Mouse (Mus musculus): ENCODE data around the gene Rad9b. TPM values are rescaled to one million over a fixed set of nuclear protein-coding genes. Genes with fewer than 3 reads are reported as not detected.
"Not testable (repeated sequence)": the region's sequence is repeated elsewhere in the genome, so short reads cannot be mapped to it uniquely, and the experiment has no call there.

Rad9b gene
- total RNA-seq, 2 experiments from 2014 or later: 4.2 to 4.3 TPM

DNA sequence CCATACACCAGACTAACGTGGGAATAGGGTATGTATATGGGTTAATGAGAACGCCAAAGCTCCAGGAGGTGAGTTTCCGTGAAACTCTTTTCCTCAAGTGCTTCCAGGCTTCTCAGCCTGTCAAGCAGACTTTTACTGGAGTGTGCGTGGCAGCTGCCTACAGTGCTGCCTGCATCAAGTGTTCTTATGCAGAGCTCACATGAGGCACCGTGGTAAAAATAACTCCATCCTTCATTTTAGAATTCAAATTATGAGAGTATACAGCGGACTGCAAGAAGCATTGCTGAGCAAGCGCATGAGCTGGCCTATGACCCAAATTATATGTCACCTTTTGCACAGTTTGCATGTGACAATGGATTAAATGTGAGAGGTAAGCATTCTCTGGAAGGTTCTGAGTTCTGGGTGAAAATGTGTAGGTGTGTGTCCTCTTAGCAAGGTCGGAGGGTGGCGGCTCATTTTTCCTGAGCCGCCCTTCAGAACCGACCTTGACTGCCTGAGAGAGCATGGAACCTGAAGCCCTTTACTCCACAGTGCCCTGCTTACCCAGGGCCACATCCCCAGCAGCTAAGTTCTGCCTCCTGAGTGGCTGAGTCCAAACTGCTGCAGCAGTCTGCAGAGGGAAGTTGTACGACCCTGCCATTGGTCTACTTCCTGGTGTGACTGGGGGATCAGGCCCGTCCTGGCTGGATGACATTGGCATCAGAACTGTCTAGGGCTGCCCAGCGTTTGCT is 34.4 kb downstream of the Rad9b start:
- DNase-seq (ENCODE audit: extremely low spot score in 1 of 2, low spot score in 2 of 2): no peak
- intact Hi-C loops (cut with DNase I): no loop called here

DNA sequence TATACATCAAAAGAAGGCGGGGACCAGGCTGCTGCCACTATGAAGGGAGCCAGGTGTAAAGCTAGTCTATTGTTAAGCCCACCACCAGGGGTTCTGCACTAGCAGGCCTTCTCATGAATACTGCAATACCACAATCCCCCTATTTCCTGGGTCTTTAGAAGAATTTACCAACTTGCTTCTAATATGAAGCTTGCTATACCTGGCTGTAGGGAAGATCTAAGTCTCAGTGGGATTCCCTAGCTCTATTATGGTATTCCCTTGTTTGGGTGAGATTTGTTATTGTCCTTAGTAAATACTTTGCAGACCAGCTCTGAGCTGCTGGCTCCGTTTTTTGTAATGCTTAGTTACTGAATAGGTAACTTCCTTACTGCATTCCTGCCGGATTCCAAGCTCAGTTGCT is 35.1 kb downstream of the Rad9b start:
- DNase-seq (ENCODE audit: extremely low spot score in 1 of 2, low spot score in 2 of 2); intact Hi-C loops (cut with DNase I): not testable (repeated sequence)

DNA sequence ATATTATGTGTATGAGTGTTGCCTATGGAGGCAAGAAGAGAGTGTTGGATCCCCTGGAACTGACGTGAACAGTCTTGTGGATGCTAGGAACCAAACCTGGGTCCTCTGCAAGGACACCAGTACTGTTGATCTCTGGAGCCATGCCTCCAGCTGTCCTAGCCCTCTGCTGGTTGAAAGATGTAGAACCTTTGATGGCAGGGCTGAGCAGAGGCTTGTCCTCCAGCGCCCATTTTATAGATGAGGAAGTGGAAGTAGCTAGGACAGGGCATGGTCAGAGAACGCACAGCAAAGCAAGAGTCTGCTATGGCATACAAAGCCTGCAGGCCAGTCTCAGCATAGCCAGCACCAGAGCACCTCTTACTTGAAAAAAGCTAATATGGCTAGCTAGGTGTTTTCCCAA is 35.9 kb downstream of the Rad9b start:
- DNase-seq (ENCODE audit: extremely low spot score in 1 of 2, low spot score in 2 of 2): no peak
- intact Hi-C loops (cut with DNase I): no loop called here

DNA sequence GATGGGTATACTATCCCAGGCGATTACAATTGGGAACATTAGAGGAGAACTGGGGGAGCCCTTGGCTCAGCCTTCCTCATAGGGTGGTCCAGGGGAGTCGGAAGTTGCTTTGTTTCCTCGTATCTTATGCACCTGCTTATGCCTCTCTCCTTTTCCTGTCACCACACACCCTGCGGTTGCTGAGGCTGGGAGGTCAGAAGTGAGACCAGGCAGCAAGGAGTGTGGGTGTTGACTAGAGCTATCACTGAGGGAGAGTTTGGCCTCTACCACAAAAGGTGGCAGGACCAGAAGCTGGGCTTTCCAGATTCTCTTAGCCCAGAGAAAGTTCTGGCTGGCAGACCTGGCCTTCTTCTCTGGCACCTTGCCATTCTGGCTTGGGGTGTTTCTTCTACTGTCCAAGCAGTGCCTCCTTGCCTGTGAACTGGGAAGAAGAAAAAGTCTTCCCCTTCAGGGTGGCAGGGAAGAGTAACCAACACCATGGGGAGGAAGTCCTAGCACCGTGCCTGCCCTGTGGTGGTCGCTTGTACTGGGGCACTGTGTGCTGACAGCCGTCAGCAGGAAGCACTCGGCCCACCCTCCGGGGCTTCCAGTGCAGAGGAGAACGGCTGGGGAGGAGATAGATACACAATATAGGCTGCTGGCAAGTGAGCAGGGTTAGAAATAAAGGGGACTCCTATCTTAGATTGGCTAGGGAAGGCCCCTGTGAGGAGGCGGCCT is 36.5 kb downstream of the Rad9b start:
- intact Hi-C loops (cut with DNase I): no loop called here
- peak in 1 of 2 experiments; percentile 45 for DNase-seq (ENCODE audit: extremely low spot score in 1 of 2, low spot score in 2 of 2)

DNA sequence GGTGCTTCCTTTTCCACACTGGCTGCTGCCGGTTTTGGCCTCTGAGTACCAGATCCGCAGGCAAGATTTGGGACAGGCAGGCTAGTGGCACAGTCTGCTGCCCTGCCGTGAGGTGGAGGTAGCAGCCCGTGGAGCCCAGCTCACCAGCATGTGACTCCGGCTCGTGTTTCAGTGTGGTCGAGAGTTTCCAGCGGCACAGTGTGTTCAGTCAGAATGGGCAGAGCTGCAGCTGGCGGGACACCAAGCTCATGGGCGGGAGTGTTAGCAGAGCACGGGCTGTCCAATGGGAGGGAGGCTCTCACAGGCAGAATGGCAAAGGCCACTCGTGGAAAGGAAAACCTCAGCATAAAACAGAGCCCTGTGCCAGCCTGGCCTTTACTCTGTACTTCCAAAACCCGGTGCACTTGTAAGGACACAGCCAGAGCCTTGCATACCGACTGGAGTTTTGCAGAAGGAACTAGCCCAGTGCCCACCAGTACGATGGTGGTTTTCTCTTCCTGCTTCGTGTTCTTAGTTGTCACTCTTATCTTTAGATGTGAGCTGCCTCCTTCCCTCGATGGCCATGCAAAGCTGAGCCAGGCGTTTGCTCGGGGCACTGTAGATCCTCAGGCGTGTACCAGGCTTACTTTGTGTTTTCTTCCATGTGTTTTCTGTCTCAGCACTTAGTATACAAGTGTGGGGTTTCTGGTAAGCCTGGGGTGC is 38.9 kb downstream of the Rad9b start:
- intact Hi-C loops (cut with DNase I): no loop called here
- peak; percentile 86 to 90 for DNase-seq (ENCODE audit: extremely low spot score in 1 of 2, low spot score in 2 of 2)

DNA sequence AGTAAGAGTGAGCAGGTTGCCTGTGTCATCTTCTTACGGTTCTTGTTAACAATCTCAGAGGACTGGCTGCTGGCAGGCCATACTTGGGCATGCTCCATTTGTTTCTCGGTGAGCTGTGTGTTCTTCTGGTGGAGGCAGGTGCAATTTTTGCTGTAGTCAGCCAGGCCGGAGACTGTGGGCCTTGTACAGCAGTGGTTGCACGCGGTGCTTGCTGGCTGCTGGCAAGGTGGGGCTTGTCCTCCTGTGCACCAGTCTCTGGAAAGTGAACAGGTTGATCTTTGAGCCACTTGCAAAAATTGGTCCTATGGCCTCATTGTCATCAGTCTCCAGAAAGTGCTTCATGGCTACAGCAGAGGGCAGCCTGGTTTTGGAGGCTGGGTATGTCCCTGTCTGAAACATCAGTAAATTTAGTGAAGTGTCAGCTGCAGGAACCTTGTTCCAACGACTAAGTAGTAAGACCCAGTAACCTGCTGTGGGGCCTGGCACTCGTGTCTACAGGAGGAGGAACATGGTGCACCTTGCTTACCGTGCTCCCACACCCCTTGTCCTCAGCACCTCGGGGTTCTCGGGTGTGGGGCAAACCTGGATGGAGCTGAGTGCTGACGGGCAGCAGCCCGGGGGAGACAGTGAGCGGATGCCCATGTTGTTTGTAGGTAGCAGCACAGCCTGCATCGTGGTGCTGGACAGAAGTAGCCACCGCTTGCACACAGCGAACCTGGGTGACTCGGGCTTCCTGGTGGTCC is 40.9 kb downstream of the Rad9b start:
- no peak for DNase-seq (ENCODE audit: extremely low spot score in 1 of 2, low spot score in 2 of 2)
- intact Hi-C loops (cut with DNase I): no loop called here

DNA sequence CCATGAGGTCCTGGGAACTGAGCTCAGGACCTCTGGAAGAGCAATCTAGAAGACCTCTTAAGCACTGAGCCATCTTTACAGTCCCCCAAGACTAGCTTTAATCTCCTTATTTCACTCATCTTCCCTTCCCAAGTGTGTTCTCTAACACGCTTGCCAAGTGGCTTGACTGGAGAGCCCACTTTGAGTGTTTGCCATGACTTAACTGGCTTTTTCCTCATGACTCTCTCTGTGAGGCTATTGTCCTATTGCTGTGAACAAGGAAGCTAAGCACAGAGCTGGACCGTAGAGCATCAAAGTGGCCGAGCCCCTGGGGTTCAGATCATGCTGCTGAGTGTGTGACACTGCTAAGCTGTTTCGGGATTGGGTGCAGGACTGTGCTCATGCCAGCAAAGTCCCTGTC is 41.7 kb downstream of the Rad9b start:
- intact Hi-C loops (cut with DNase I): no loop called here
- no peak for DNase-seq (ENCODE audit: extremely low spot score in 1 of 2, low spot score in 2 of 2)

DNA sequence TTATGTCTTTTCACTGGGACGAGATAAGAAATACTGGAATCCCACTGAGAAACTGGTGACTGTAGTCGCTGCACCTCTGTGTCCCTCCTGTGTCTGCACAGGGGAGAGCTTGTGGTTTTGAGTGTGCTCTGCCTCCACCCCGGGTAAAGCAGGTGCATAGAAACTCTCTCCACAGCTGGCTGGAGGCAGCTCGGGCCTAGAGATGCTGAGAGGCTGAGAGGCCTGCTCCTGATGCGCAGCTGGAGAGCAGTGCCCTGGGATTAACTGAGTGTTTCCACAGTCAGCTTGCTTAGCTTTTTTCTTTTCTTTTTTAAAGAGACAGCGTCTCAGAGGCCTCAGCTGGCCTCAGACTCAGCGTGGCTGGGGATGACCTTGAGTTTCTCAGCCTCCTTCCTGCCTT is 42.3 kb downstream of the Rad9b start:
- intact Hi-C loops (cut with DNase I): no loop called here

DNA sequence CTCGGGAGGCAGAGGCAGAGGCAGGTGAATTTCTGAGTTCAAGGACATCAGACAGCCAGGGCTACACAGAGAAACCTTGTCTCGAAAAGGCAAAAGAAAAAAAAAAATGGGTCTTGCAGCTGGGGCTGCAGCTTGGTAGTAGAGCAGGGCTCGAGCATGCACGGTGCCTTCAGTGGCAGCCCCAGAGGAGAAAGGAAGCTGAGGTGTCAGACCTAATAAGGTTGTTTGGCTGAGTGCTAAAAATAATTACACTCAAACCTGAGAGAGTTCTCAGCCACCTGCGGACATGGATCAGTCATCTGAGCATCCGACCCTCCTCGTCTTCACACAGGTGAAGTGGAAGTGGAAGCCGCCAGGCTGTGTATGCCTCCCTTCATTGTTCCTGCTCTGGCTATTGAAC is 43.3 kb downstream of the Rad9b start:
- intact Hi-C loops (cut with DNase I): no loop called here
- DNase-seq (ENCODE audit: extremely low spot score in 1 of 2, low spot score in 2 of 2): no peak

More for the DNA sequence above, 42.3 kb downstream of the Rad9b start:
- DNase-seq (ENCODE audit: extremely low spot score in 1 of 2, low spot score in 2 of 2): no peak

DNA sequence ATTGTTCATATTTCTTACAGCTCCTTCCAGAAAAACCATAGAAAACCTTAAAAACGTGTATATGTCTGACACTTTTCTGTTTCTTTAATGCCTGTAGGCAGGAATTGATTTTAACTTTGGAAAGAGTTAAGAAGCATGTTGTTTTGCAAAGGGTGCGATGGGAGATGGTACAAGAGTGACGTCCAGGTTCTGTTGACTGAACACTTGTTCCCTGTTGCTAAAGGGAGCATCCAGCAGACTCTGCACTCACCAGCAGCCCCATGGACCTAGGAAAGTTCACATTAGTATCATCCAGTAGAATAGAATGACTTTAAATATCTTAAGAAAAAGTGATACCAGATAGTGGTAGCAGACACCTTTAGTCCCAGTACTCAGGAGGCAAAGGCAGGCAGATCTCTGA is 47.5 kb downstream of the Rad9b start:
- intact Hi-C loops (cut with DNase I): no loop called here
- no peak for DNase-seq (ENCODE audit: extremely low spot score in 1 of 2, low spot score in 2 of 2)

DNA sequence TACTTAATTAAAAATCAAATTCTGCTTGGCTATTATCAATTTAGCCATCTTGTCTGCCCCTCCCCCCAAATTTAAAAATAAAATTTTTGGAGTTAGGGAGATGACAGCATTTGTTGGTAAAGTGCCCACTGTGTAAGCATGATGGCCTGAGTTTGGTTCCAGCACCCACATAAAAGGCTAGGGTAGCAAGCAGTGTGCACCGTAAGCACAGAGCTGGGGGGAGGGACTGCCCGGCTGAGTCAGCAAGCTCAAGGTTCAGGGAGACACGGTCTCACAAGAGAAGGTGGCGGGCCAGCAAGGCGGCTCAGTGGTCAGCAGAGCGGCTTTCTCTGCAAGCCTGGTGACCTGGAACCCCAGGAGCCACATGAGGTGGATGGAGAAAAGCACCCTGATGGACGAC is 48.6 kb downstream of the Rad9b start:
- no peak for DNase-seq (ENCODE audit: extremely low spot score in 1 of 2, low spot score in 2 of 2)
- intact Hi-C loops (cut with DNase I): no loop called here

DNA sequence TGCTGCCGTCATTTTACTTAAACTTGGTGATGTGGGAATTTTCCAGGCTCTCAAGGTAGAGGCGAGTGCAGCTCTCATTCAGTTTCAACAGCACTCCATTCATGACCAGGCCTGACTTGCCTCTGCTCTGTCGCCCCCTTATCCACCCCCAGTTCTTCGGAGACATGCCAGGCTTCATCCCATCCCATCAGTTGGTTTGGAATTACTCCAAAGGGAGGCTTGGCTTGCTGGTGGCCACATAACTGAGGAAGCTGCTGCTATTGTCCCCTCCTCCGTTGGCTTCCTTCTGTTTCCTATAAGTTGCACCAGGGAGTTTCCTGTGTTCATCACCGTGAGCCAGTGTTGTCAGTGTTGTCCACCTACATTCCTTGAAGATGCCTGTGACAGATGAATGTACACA is 49.5 kb downstream of the Rad9b start:
- no peak for DNase-seq (ENCODE audit: extremely low spot score in 1 of 2, low spot score in 2 of 2)
- intact Hi-C loops (cut with DNase I): no loop called here

DNA sequence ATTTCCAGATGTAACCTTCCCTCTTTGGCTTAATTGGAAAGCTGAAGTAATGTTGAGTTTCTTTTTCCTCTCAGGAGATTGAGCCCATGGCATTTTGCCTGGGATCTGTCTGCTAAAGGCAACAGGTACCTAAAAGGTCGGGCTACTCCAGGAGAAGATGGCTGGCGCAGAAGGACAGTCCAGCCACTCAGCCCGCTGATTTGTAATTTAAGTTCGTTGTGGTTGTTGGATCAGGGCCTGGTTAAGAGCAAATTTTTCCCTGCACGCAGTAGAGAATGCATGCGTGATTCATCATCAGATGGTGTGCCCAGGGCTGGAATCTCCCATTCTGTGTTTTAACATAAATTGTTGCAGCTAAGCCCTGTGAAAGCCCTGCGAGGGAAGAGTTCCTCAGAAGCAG is 50.1 kb downstream of the Rad9b start:
- intact Hi-C loops (cut with DNase I): no loop called here

DNA sequence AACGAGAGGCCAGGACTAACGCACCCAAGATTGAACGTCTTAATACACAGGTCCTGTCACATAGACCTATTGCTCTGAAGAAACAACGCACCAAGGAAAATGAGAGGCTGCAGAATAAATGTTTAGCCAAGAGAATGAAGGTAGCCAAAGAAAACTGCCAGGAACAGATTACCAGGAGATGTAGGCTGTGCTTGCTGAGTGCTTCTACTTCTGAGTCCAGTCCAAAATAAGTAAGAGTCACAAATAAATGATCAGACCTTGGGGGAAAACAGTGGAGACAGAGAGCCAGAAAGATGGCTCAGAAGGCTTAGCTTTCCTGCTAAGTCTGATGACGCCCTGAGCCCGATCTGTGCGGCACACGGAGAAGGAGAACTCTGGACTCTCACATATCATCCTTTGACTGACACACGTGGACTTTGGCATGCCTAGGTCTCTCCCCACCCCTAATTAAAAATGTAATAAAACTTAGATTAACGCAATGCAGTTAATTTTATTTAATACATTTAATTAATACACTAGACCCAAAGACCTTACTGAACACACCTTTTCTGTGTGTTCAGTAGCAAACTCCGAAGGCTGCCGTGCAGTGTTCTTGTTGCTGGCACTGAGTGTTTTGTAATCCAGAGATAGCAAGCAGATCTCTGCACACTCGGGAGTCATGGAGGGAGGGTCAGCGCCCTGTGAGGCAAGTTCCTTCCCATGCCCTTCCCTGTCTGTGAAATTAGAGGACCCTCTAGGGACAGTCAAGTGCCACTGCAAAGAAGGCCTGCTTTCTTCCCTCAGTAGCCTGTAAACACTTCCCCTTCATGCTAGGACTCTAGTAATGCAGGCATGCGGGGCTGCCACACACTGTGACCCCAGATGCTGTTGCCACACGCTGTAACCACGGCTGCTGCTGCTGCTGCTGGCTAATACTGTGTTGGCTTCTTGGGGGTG is 51.0 kb downstream of the Rad9b start:
- intact Hi-C loops (cut with DNase I): no loop called here

More for the DNA sequence above, 50.1 kb downstream of the Rad9b start:
- DNase-seq (ENCODE audit: extremely low spot score in 1 of 2, low spot score in 2 of 2): no peak

DNA sequence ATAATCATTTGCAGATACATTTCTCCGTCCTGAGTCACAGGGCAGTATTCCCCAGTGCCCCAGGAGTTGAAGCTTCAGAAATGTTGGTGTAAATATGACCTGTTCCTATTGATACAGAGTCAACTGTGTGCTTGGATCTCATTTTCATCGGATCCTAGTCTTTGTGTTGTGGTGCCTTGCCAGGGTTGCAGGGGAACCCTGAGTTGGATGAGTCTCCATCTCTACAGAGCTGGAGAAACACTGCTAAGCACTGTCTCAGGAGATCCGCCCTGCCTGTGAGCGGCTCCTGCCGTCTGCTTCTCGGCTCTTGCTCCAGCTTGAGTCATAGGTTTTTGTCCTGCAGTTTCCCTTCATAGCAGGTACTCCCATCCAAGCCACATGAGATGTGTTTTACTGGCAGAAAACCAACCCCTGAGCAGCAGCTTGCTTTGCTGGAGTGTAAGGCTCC is 53.9 kb downstream of the Rad9b start:
- intact Hi-C loops (cut with DNase I): no loop called here
- DNase-seq (ENCODE audit: extremely low spot score in 1 of 2, low spot score in 2 of 2): no peak

More for the DNA sequence above, 51.0 kb downstream of the Rad9b start:
- DNase-seq (ENCODE audit: extremely low spot score in 1 of 2, low spot score in 2 of 2): no peak

DNA sequence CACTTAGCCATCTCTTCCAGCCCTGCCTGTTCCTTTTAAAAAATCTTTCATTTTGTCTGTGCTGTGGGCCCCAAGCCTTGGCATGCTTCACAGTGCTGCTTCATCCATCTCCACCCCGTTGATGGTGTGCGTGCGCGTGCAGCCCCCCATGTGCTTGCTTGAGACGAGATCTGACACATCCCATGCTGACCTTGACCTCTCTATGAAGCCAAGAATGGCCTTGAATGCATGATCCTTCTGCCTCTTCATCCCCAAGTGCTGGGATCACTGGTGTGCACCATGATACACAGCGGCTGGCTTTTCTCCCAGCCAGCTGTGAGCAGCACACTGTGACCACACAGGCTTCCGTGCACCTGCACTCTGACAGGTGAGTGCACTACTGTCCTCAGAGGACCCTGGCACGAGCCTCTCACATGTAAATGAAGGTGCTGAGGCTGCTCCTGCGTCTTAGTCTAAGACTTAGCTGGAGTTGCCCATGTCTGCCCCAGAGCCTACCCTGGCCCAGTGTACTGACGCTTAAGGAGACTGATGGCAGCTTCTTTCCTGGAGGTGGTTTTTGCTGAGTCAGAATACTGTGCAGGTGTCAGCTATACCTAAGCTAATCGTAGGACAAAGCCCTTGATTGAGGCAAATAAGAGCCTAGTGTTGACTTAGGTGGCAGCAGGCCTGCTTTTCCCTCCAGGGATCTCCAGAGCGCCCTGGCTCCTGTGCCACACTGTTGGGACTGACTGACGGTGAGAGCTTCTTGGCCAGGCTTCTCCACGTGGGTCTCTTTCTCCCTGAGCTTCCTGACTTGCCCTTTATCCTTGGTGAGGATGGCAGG is 58.7 kb downstream of the Rad9b start:
- no peak for DNase-seq (ENCODE audit: extremely low spot score in 1 of 2, low spot score in 2 of 2)
- intact Hi-C loops (cut with DNase I): no loop called here

DNA sequence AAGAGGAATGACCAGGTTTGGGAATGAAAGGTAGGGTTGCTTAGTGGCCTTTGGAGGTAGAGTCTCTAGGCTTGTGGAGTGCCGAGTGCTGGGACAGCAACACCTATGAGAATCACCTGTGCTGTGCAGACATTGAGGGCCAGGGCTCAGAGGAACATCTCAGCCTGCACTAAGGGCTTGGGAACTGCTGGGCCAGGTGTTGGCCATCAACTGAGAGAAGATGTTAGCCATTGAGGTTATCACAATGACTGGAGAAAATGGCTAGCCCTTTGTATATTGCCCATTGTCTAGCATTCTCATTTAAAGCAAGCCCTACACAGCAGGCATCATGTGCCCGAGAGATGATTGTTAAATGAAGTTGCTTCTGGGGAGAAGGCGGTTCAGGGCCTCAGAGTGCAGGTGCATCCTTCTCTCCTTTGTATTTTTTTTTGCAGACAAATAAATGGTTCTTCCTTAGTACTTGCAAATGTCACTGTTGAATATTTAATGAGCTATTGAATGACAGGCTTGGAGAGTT is 59.8 kb downstream of the Rad9b start:
- no peak for DNase-seq (ENCODE audit: extremely low spot score in 1 of 2, low spot score in 2 of 2)
- intact Hi-C loops (cut with DNase I): no loop called here
